Mouse (Mus musculus): ENCODE results near the gene Wfdc16.
"Not testable (repeated sequence)": the region's sequence is repeated elsewhere in the genome, so short reads cannot be mapped to it uniquely, and the experiment has no call there.

Gene Wfdc16

DNA sequence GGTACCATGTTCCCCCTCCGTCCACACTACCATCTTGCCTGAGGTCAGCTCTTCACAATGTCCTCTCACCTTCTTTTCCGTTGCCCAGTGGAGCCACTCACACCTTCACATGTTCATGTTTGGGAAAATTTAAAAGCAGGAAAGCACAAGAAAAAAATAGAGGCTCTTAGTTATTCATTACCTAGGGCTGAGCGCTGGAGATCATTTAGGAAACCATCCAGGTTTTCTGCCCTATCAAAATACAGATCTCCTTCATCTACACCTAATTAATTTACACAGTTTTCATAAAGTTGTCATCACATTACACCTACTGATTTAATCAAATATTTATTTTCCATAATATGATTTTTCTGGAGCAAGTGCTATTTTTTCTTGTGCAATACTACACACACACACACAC lies at the start of gene Wfdc16:
Gene Wfdc16 (minus strand): TSS at position 101 of the 400 bp plus-strand sequence.
- DNase-seq (ENCODE audit: low spot score in 2 of 2) = no peak

DNA sequence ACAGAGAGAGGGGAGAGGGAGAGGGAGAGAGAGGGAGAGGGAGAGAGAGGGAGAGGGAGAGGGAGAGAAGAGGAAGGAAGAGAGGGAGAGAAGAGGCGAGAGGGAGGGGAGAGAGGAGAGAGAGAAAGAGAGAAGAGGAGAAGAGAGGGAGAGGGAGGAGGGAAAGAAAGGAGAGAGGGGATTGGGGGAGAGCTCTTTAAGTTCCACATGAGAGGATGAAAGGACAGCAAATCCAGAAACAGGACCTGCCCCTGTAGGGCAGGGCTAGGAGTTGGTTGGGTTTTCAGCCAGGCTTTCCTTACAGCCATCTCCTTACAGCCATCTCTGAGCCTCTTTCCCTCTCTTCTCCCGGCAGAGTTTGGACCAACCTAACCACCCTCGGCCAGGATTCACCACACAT lies 46.2 kb upstream of the Wfdc16 start, which contains the start of gene Wfdc13:
Gene Wfdc13 (plus strand): TSS at position 301 of the 400 bp plus-strand sequence.
- DNase-seq (ENCODE audit: low spot score in 2 of 2) = no peak

DNA sequence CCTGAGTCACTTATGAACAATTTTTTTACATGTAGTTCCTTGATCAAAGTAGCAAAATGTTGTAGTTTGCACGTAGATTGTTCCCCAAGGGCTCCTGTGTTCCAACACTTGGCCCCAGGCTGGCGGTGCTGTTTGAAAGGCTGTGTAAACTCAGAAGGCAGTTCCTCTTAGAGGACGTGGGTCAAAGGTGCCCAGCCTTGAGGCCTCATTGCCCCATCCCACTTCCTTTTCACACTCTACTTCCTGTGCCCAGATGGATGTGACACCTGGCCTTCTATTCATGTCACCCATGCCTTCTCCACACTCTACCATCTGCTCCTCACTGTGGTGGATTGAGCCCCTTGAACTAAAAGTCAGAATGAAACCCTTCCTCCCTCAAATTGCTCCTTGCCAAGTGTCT lies 41.3 kb upstream of the Wfdc16 start:
- DNase-seq (ENCODE audit: low spot score in 2 of 2) = no peak

DNA sequence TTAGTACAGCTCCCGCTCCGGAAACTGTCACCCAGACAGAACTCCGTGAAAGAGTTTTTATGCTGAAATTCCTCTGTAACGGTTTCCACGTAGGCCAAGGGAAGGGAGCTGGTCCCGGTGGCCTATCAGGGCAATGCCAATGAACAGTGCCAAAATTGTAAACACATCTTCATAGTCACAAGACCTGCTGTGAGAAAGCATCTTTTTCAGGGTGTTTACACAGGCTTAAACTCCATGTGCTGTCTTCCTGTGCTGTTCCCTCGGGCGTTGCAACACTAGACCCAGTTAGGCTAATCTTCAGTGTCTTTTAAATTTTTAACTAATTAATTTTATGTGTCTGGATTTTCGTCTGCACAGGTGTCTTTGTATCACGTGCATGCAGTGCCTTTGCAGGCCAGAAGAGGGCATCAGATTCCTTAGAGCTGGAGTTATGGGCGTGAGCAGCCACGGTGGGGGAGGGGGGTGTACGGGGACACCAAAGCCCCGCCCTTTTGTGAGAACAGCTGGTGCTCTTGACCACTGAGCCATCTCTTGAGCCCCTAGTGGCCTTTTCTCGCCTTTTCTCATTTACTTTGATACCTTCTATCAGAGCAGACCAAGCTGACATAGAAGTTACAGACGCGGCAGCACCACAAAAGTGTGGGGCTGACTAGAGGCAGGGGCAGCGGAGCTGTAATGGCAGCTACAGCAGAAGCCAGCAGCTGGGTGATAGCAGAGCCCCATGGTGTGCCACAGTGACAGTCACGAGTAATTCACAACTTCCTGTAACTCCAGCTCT lies 40.4 kb upstream of the Wfdc16 start:
- peak; percentile 28 to 51 for DNase-seq (ENCODE audit: low spot score in 2 of 2)

DNA sequence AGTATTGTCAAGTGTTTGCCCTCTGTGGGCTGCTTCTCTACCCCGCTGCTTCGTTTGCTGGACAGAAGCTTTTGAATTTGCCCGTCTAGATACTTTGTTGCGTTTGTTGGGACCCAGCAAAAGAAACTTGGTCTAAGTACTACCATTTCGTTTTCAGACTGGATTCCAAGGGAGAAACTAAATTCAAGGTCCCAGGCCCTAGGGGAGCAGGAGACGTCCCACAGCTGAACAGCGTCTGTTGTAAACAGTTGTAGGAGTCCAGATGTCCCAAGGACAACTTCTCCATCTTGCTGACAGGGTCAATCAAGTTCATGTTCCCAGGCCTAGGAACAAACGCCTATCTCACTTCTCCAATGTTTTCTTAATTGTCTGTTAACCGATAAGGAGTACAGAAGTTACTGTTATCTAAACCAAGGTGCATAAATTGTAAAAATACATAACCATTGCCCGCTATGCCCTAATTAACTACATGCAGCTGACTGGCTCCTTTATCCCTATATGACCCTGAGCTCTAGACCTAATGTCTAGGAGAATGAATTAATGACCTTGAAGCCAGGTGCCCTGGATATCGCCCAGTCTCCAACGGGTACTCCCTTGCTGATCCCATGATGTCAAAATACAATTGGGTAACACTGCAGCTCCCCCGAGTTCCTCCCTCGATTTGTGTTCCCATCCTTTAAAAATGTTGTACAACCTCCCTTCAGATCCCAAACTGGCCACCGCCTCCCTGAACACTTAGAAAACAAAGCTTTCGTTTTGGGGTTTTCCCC lies 38.5 kb upstream of the Wfdc16 start:
- DNase-seq (ENCODE audit: low spot score in 2 of 2) = no peak

DNA sequence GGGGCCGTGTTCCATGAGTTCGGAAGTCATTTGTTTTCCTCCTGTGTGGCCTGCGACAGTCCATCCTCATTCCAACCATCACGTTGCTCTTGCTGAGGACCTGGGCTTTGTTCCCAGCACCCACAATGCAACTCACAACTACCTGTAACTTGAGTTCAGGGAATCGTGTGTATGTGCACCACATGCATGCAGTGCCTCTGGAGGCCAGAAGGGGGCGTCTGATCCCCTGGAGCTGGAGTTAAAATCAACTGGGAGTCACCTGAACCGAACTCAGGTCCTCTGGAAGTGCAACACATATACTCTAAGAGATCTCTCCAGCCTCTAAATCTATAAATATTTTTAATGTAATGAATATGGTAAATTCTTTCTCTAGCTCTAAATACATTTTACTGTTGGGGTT lies 37.5 kb upstream of the Wfdc16 start:
- no peak for DNase-seq (ENCODE audit: low spot score in 2 of 2)

DNA sequence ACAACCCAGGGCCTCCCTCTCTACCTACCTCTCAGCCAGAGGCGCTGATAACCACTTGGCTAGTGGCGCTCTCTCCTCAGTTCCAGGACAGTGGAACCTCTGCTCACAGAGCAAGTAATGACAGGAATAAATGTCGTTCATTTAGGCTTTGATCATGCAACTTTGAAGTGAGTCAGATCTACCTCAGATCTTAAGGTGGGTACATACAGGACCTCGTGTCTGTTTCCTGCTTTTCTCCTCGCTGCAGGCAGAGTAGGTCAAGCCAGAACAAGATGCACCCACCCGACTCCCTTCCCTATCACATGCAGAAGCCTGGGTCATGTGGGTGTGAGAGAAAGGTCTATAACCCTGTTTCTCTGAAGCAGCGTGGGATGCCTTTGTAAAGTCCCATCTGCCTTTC lies 35.4 kb upstream of the Wfdc16 start, which contains the start of gene Wfdc11:
Gene Wfdc11 (minus strand): TSS at position 101 of the 400 bp plus-strand sequence.
- DNase-seq (ENCODE audit: low spot score in 2 of 2) = no peak

DNA sequence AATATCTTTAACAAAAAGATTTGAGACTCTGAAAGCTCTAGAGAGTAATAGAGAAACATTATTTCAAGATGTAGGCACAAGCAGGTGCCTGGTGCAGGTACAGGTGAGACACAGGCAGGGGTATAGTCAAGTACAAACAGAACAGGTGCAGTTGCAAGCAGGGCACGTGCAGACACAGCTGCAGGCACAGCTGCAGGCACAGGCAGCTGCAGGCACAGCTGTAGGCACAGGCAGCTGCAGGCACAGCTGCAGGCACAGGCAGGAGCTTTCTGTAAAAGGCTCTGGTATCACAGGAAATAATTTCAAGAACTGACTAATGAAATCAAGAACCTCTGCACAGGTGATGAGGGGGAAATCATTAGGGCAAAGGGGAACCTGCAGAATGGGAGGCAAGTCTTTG lies 32.3 kb upstream of the Wfdc16 start:
- DNase-seq (ENCODE audit: low spot score in 2 of 2) = no peak

DNA sequence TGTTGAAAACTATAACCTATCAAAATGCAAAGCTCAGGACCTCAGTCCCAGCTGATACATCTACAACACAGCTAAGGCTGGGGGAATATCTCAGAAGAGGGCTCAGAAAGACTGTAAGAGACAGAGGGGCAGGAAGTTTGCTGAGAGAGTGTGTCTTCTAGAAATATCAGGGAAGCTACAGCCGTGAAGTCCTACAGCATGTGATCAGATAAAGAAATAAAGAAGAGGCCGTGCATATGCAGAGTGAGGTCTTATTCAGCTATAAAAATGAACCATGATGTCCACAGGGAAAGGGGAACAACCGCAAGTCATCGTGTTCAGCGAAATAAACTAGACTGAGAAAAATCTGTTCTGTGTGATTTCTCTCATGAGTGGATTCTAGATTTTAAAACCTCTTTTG lies 31.7 kb upstream of the Wfdc16 start:
- no peak for DNase-seq (ENCODE audit: low spot score in 2 of 2)

DNA sequence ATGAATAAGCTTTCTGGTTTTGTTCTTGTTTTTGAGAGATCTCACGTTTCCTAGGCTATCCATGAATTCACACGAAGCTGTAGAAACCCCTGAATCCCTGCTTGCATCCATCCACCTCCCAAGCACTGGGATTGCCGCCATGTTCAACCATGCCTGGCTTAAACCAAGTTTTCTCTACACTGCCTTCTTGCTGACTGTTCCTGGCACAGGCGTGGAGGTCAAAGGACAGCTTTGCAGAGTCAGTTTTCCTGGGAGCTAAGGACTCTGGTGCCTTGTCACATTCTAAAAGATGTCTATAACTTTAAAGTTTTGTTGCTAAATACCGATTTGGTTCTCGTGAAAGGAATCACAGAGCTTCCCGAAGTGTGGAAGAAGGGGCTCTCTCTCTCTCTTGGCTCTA lies 26.3 kb upstream of the Wfdc16 start:
- DNase-seq (ENCODE audit: low spot score in 2 of 2) = no peak

DNA sequence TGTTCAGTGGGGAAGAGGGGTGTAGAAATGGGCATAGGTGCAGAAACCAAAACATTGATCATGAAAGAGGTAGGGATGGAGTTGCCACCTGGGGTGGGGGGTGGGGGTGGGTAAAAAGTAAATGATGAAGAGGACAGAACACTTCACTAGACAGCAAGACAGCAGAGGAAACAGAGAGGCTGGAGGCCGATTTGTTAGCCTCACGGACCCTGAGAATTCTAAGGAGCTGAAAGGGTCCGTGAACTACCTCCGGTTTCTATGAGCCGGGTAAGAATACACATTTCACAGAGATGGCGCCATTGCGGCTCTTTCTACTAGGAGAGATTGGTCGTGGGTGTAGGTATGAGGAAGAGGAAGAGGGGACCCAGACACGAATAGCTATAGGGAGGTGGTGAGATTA lies 17.9 kb upstream of the Wfdc16 start, which contains the start of gene Wfdc9:
Gene Wfdc9 (minus strand): TSS at position 101 of the 400 bp plus-strand sequence.
- no peak for DNase-seq (ENCODE audit: low spot score in 2 of 2)

DNA sequence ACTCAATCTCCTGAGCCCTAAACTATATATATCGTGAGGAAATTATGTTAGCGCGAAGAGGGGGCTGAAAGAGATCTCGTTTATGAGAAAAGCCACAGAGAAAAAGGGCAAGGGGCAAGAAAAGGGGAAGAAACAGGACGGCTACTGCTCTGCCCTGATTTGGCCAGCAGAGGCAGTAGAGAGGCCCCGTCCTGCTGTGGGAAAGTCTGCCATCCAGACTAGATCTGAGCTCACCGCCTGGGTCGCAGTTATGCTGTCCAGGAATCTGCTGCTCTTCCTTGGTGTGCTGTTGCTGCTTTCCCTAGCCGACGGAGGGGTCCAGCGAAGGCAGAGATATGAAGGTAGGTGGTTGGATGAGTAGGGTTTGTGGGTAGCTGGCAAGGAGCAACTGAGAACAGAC lies 17.3 kb upstream of the Wfdc16 start, which contains the start of gene Wfdc10:
Gene Wfdc10 (plus strand): TSS at position 189 of the 400 bp plus-strand sequence.
- peak in 1 of 2 experiments; percentile 8 for DNase-seq (ENCODE audit: low spot score in 2 of 2)

DNA sequence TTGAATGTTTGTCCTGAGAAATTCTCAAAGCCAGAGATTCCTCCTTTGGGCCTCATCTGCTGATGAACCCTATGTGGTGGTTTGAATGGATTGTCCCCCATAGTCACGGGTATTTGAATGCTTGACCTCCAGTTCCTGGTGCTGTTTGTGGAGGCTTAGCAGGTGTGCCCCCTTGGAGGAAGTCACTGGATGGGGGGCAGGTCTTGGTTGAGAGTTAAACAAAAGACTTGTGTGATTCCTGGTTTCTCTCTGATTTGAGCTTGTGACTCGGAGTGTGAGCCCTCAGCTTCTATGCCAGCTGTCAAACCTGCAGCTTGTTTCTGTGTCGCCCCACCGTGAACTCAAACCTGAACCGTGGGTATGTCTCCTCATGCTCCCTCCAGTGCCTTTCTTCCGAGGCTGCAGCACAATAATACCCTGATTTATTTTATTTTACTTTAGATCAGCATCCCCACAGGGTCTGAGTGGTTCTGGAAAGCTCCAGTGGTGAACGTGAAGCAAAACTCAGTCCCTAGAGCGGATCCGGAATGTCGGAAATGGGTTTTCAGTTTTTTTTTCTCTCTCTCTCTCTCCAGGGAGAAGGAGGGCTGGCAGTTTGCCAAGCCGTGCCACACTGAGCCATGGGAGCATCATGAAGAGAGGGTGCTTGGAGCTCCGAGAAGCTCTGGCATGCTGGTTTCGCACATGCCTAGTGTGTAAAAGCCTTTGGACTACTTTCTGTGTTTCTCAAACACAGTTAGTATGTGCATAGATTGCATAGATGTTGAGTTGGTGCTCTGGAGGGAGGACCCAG lies 3.5 kb upstream of the Wfdc16 start:
- peak in 1 of 2 experiments; percentile 5 for DNase-seq (ENCODE audit: low spot score in 2 of 2)

DNA sequence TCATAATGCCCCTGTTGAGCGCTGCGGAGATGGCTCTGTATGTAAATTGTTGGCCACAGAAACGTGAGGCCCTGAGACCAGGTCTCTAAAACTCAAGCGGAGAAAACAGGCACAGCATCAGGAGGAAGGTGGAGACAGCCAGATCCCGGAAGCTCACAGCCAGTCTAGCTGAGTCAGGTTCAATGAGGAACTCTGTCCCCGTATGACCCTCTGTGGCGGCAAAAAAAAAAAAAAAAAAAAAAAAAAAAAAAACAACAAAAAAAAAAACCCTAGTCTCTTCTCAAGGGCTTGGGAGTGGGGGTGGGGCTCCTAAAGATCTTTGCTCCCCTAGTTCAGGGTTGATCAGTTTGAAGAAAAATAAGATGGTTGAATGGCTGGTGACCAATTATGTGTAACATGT lies 2.5 kb upstream of the Wfdc16 start:
- DNase-seq (ENCODE audit: low spot score in 2 of 2) = no peak

DNA sequence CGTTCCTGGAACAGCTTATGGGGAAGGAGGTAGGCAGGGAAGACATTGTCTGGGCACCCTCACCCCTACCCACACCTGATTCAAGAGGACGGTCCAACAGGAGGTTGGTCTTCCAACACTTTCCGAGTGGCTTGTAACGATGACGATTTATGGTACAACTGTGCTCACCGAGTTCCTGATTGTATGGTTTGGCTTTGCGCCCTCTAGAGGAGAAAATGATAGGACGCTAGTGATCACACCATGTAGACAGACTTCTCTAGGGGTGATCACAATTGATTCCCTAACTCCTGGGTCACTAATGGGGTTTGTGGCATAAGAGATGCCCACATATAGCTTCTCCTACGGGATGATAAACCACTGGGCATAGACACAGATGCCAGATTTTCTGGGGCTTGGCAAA lies 3.3 kb downstream of the Wfdc16 start:
- no peak for DNase-seq (ENCODE audit: low spot score in 2 of 2)

DNA sequence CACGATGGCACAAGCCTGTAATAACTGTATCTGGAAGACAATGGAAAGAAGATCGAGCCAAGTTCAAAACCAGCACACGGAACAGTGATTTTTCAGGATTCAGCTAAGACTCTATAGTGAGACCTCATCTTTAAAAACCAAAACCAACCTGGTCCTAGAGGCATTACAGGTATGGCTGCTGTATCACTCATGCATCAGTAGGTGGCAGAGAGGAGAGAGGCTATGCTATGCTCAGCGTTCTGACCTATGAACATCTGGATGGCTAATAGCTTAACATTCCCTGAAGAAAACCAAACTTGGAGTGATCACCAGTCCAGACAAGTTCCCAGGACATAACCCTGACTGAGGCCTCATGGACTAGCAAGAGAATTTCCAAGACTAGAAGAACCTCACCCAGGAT lies 16.8 kb downstream of the Wfdc16 start:
- DNase-seq (ENCODE audit: low spot score in 2 of 2) = no peak

DNA sequence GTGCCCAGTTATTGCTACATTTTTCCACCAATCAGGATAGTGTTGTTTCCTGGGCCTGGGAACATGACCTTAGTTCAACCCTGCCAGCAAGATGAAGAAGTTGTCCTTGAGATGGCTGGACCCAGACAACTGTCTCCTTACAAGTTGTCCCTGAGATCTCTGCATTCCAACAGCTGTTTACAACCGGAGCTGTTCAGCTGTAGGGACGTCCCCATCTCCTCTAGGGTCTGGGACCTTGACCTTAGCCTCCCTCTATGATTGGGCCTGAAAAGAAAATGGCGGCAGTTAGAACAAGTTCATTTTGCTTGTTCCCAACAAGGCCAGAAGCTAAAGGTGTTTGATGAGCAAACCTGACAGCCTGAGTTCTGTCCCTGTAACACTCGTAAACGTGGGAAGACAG lies 19.5 kb downstream of the Wfdc16 start:
- DNase-seq (ENCODE audit: low spot score in 2 of 2) = no peak

DNA sequence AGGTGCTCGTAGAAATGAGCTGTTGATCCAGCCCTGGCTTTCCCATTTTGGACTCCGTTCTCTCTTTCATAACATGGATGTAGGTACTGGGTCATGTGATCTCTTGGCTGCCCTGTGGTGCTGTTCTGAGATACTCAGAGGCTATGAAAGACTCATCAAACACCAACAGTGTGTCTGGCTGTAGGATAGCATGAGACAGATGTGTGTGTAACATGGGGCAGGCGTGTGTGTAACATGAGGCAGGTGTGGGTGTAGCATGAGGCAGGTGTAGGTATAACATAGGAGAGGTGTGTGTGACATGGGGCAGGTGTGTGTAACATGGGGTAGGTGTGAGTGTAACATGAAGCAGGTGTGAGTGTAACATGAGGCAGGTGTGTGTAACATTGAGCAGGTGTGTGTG lies 23.2 kb downstream of the Wfdc16 start:
- no peak for DNase-seq (ENCODE audit: low spot score in 2 of 2)

DNA sequence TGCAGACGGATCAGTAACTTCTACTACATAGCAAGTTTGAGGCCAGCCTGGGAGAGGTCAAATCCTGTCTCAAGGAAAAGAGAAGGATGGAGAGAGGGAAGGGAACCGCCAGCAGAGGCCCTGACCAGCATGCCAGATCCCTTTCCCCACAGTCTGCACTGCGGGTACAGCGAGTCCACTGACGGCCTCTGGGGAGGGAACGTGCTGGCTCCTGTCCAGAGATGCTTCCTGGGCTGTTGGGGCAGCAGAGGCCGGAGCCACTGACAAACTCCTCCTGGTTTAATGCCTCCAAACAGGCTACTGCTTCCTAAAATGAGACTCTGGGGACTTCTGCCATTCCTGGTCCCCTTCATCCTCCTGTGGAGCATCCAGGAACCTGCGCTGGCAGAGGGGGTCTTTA lies 25.1 kb downstream of the Wfdc16 start, which contains the start of the genes Wfdc6b and Wfdc8:
Gene Wfdc6b (plus strand): TSS at position 52 of the 400 bp plus-strand sequence.
Gene Wfdc8 (minus strand): TSS at position 156 of the 400 bp plus-strand sequence.
- not testable (repeated sequence) for DNase-seq (ENCODE audit: low spot score in 2 of 2)

DNA sequence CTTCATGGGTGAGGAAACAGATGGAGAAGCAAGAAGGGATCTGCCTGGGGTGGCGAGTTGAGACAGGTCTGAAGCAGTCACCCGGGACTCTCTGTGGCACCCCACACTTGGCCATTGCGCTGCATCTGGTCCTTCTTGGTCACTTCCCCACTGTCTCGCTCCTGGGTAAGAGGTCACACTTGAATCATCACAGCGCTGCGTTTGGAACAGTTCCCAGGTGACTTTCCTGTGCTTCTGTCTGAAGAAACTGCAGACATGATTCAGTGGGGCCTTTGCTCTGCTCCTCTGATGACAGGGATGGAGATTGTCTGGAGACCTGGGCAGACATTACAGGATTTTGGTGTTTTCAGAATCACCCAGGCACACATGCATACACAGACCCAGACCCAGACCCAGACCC lies 29.8 kb downstream of the Wfdc16 start:
- DNase-seq (ENCODE audit: low spot score in 2 of 2) = no peak

DNA sequence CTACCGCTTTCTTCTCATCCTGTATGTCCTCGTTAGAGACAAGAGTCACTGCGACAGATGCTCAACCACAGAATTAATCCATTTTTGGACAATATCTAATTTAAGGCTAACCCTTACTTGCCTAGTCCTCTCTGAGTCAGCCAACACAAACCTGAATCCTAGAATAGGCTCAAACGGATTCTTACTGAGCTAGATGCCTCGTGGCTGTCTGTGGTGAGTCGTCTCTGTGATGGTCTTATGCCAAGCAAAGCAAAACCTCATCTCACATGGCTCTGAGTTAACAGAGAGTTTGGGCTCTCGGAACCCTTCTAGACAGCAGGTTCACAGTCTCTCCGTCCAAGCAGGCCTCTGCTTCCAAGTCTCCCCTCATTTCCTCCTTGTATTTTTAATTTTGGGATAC lies 34.2 kb downstream of the Wfdc16 start:
- no peak for DNase-seq (ENCODE audit: low spot score in 2 of 2)

DNA sequence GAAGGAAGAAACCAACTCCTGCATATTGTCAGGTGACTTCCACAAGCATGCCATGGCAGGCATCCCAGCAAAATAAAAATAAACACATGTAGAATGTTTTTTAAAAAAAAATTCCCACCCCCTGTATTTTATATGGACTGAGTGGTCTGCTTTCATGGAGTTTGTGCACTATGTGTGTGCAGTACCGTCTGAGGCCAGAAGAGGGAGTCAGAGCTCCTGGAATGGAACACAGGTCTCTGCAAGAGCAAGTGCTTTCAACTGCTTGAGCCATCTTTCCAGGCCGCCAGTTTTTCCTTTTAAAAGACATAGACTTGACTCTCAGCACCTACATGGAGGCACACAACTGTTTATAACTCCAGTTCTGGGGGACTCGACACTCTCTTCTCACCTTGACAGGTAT lies 35.1 kb downstream of the Wfdc16 start:
- no peak for DNase-seq (ENCODE audit: low spot score in 2 of 2)
